Mouse (Mus musculus) leukemia stem cell, adult 10-12 weeks (primary cell): ENCODE data around the gene Acvr2b. TPM values are rescaled to one million over a fixed set of nuclear protein-coding genes. Genes with fewer than 3 reads are reported as not detected.

Source experiments
- polyA plus RNA-seq: library from polyadenylated mRNA; stranded (reverse); fragments of >175 nt; gene quantifications from 2 replicates; pipeline ENCODE4 v1.2.3, GENCODE M21; 2012; ENCODE audit warnings: low replicate concordance

Acvr2b gene
- 0.43 and 0.51 TPM in 2 replicates for polyA plus RNA-seq

GRCm38 (mm10) chr9:119401801-119402214 lies at the start of gene Acvr2b:
Gene Acvr2b, plus strand, starts transcription at chr9:119402118.

GRCm38 (mm10) chr9:119357331-119358057 lies 44.4 kb upstream of the Acvr2b start, which contains the start of gene Xylb:
Gene Xylb, plus strand, starts transcription at chr9:119357381.

GRCm38 (mm10) chr9:119365284-119365683 lies 36.6 kb upstream of the Acvr2b start, which contains the start of gene Slc22a14:
Gene Slc22a14, minus strand, starts transcription at chr9:119365553.

GRCm38 (mm10) chr9:119444738-119445429 lies 43.0 kb downstream of the Acvr2b start, which contains the start of gene Exog:
Gene Exog, plus strand, starts transcription at chr9:119444943.

Other genes with a start within 250 kb of the Acvr2b start
- 0.56 and 1.1 TPM in 2 replicates for gene Acaa1b, start 245.0 kb upstream of the Acvr2b start, polyA plus RNA-seq
- 0.09 TPM in 1 of 2 replicates, not detected in the other for gene Gm47289, start 243.0 kb upstream of the Acvr2b start, polyA plus RNA-seq
- gene Slc22a13, start 193.0 kb upstream of the Acvr2b start, polyA plus RNA-seq, result 0.20 and 0.23 TPM in 2 replicates
- 14.6 and 19.1 TPM in 2 replicates for gene Oxsr1, start 79.7 kb upstream of the Acvr2b start, polyA plus RNA-seq
- gene Acaa1a, start 62.4 kb upstream of the Acvr2b start, polyA plus RNA-seq, result 31.3 and 61.6 TPM in 2 replicates
- 27.2 and 32.5 TPM in 2 replicates for gene Myd88, start 60.7 kb upstream of the Acvr2b start, polyA plus RNA-seq
- gene Xylb, start 44.7 kb upstream of the Acvr2b start, polyA plus RNA-seq, result 4.6 and 8.9 TPM in 2 replicates
- gene Slc22a14, start 36.6 kb upstream of the Acvr2b start, polyA plus RNA-seq, result not detected in 2 replicates
- 0.54 and 2.0 TPM in 2 replicates for gene Exog, start 42.8 kb downstream of the Acvr2b start, polyA plus RNA-seq
- 0.02 and 0.06 TPM in 2 replicates for gene Scn5a, start 176.9 kb downstream of the Acvr2b start, polyA plus RNA-seq